Mouse (Mus musculus): ENCODE data around the gene Gm17606.
A peak's percentile ranks its signal among the peaks of the same experiment; 100 is the strongest.
"Not testable (repeated sequence)": the region's sequence is repeated elsewhere in the genome, so short reads cannot be mapped to it uniquely, and the experiment has no call there.

Gm17606 gene

GRCm38 (mm10) chr14:54640946-54641304, at the start of gene Gm17606:
Gene Gm17606, plus strand, starts transcription at chr14:54640952.
- no peak for DNase-seq

GRCm38 (mm10) chr14:54591056-54591455, 49.7 kb upstream of the Gm17606 start:
- DNase-seq = no peak

GRCm38 (mm10) chr14:54592319-54592934, 48.3 kb upstream of the Gm17606 start:
- no peak for DNase-seq

- no peak for DNase-seq
Observed at GRCm38 (mm10) chr14:54594055-54594454, 46.7 kb upstream of the Gm17606 start.

- DNase-seq = no peak
Observed at GRCm38 (mm10) chr14:54594631-54595414, 45.9 kb upstream of the Gm17606 start.

- peak; percentile 52 for DNase-seq
Observed at GRCm38 (mm10) chr14:54597084-54597483, 43.7 kb upstream of the Gm17606 start.

- no peak for DNase-seq
Observed at GRCm38 (mm10) chr14:54601601-54602000, 39.2 kb upstream of the Gm17606 start.

- DNase-seq = peak; percentile 30
Observed at GRCm38 (mm10) chr14:54602613-54603012, 38.1 kb upstream of the Gm17606 start.

- DNase-seq = peak; percentile 94
Observed at GRCm38 (mm10) chr14:54603038-54603654, 37.6 kb upstream of the Gm17606 start.

- DNase-seq = no peak
Observed at GRCm38 (mm10) chr14:54603686-54604085, 37.1 kb upstream of the Gm17606 start.

- DNase-seq = peak; percentile 95
Observed at GRCm38 (mm10) chr14:54605752-54606321, 34.9 kb upstream of the Gm17606 start, which contains the start of gene 4931414P19Rik. Gene 4931414P19Rik, minus strand, starts transcription at chr14:54605993.

- no peak for DNase-seq
Observed at GRCm38 (mm10) chr14:54607226-54607625, 33.5 kb upstream of the Gm17606 start.

- DNase-seq = no peak
Observed at GRCm38 (mm10) chr14:54609245-54609644, 31.5 kb upstream of the Gm17606 start.

GRCm38 (mm10) chr14:54609962-54610361, 30.8 kb upstream of the Gm17606 start:
- DNase-seq = peak; percentile 71

- no peak for DNase-seq
Observed at GRCm38 (mm10) chr14:54610648-54611047, 30.1 kb upstream of the Gm17606 start.

- not testable (repeated sequence) for DNase-seq
Observed at GRCm38 (mm10) chr14:54614130-54614529, 26.6 kb upstream of the Gm17606 start.

- no peak for DNase-seq
Observed at GRCm38 (mm10) chr14:54616226-54616825, 24.4 kb upstream of the Gm17606 start.

GRCm38 (mm10) chr14:54617152-54617896, 23.4 kb upstream of the Gm17606 start:
- DNase-seq = peak; percentile 64

- DNase-seq = peak; percentile 91
Observed at GRCm38 (mm10) chr14:54617897-54618365, 22.8 kb upstream of the Gm17606 start, which contains the start of gene Psmb5. Gene Psmb5, minus strand, starts transcription at chr14:54618022.

GRCm38 (mm10) chr14:54621133-54621532, 19.6 kb upstream of the Gm17606 start, which contains the start of gene Psmb11:
Gene Psmb11, plus strand, starts transcription at chr14:54621433.
- DNase-seq = no peak

- DNase-seq = no peak
Observed at GRCm38 (mm10) chr14:54623334-54623733, 17.4 kb upstream of the Gm17606 start.

- no peak for DNase-seq
Observed at GRCm38 (mm10) chr14:54624976-54625375, 15.8 kb upstream of the Gm17606 start.

All from thymus, postnatal 4 days (tissue).